Mouse (Mus musculus) frontal cortex, adult (tissue): Measurements from ENCODE around the gene Kcnn1.

Source experiments
- ATAC-seq: cut with Nextera tagmentation; 2 replicates; pipeline ENCODE4 v1.9.2; 2017; ENCODE audit warnings: mild to moderate bottlenecking, moderate library complexity, mixed read lengths; ENCODE audit not compliant: low TSS enrichment

Kcnn1 gene

GRCm38 (mm10) chr8:70868559-70869198 lies 5.6 kb upstream of the Kcnn1 start:
- no peak for ATAC-seq

- no peak for ATAC-seq
Observed at GRCm38 (mm10) chr8:70866566-70866965, 3.5 kb upstream of the Kcnn1 start.

- peak; percentile 4; the same call in 1 of the 2 replicates for ATAC-seq
Observed at GRCm38 (mm10) chr8:70866001-70866520, 3.0 kb upstream of the Kcnn1 start.

- peak; percentile 69 for ATAC-seq
Observed at GRCm38 (mm10) chr8:70865350-70866000, 2.4 kb upstream of the Kcnn1 start.

- ATAC-seq = 0 out of 2 replicates have a peak, but pooled peaks have one; percentile 1
Observed at GRCm38 (mm10) chr8:70864712-70865221, 1.7 kb upstream of the Kcnn1 start.

GRCm38 (mm10) chr8:70863956-70864711 lies 1.1 kb upstream of the Kcnn1 start:
- ATAC-seq = no peak

GRCm38 (mm10) chr8:70857516-70857915 lies 5.5 kb downstream of the Kcnn1 start:
- no peak for ATAC-seq

- ATAC-seq = peak; percentile 94
Observed at GRCm38 (mm10) chr8:70856541-70857197, 6.4 kb downstream of the Kcnn1 start.

GRCm38 (mm10) chr8:70856028-70856427 lies 7.0 kb downstream of the Kcnn1 start:
- no peak for ATAC-seq

GRCm38 (mm10) chr8:70853863-70854262 lies 9.2 kb downstream of the Kcnn1 start:
- no peak for ATAC-seq

- no peak for ATAC-seq
Observed at GRCm38 (mm10) chr8:70852595-70853231, 10.3 kb downstream of the Kcnn1 start.

- no peak for ATAC-seq
Observed at GRCm38 (mm10) chr8:70851837-70852236, 11.2 kb downstream of the Kcnn1 start.

- no peak for ATAC-seq
Observed at GRCm38 (mm10) chr8:70850947-70851346, 12.1 kb downstream of the Kcnn1 start.

- no peak for ATAC-seq
Observed at GRCm38 (mm10) chr8:70850132-70850845, 12.8 kb downstream of the Kcnn1 start.

- no peak for ATAC-seq
Observed at GRCm38 (mm10) chr8:70849333-70849990, 13.6 kb downstream of the Kcnn1 start.

- no peak for ATAC-seq
Observed at GRCm38 (mm10) chr8:70846371-70847154, 16.5 kb downstream of the Kcnn1 start.

GRCm38 (mm10) chr8:70845108-70845507 lies 17.9 kb downstream of the Kcnn1 start:
- no peak for ATAC-seq

- ATAC-seq = peak; percentile 24; the same call in 1 of the 2 replicates
Observed at GRCm38 (mm10) chr8:70844523-70844922, 18.5 kb downstream of the Kcnn1 start.

GRCm38 (mm10) chr8:70843941-70844340 lies 19.1 kb downstream of the Kcnn1 start:
- no peak for ATAC-seq
